Mouse (Mus musculus): ENCODE data around the gene Slc30a1. TPM values are rescaled to one million over a fixed set of nuclear protein-coding genes. Genes with fewer than 3 reads are reported as not detected.

Slc30a1 gene
- polyA plus RNA-seq, 1 experiment from 2014 or later: 2.8 TPM

DNA sequence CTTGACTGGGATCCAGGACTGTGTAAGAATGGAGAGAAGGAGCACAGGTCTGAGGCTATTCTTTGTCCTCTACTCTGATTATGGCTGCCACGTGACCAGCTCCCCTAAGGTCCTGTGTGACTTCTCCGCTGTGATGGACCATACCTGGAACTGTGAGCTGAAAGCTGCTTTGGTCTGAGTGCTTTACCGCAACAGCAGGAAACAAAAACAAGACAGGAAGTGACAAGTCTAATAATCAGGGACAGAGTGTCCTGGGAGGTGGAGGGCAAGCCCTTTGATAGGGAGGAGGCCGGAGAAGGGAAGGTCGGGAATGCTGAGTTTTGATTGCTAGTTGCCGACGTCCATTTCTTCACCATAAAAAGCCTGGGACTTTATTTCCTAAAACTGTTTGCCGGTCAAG lies 22.5 kb downstream of the Slc30a1 start:
- WGBS: 84% methylated on average over 8 of the region's 8 CpGs
- H3K4me3 ChIP-seq: no peak overlapping the region
- peaks cover 12% of the 10 kb centered on the region for H3K27me3 ChIP-seq
- no peak overlapping the region for H3K4me2 ChIP-seq
- ATAC-seq (ENCODE audit: low FRiP score): no peak
- H3K9me3 ChIP-seq: no peaks in the 10 kb centered on the region
- no peak overlapping the region for H3K27ac ChIP-seq
- no peak overlapping the region for H3K9ac ChIP-seq
- H3K36me3 ChIP-seq: no peaks in the 10 kb centered on the region
- peaks cover 6% of the 10 kb centered on the region; the same call in 1 of the 2 replicates for H3K4me1 ChIP-seq (replicated peaks)

DNA sequence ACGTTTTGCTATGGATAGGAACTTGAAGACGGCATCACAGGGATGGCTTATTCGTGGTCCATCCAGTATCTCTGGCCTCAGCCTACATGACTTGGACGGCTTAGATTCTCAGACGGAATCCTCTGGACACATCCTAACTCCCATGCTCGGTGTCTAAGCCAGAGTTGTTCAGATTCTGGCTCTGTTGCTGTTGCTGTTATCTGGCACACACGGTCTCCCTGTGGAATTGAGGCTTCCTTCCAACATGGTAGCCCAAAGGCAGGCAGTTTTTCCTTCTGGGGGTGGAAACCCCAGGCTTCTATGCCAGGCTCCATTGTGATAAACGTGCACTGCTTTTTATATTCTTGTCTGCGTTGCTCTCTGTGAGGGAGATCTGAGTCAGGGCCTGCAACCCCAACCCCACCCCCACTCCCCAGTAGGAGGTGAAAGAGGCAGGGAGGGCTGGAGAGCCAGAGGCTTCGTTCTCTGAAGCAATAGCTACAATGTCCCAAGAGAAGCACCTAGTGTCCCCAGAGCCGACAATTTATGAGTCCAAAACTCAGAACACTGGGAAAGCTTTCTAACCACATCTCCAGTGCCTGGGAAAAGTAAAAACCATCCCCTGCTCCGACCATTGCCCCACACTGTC lies 23.4 kb downstream of the Slc30a1 start:
- H3K36me3 ChIP-seq: no peaks in the 10 kb centered on the region
- H3K9me3 ChIP-seq: no peaks in the 10 kb centered on the region
- 67% methylated on average over 12 of the region's 12 CpGs for WGBS
- H3K4me1 ChIP-seq (replicated peaks): peaks cover 6% of the 10 kb centered on the region; the same call in 1 of the 2 replicates
- H3K4me3 ChIP-seq: no peak overlapping the region
- H3K27me3 ChIP-seq: peaks cover 12% of the 10 kb centered on the region
- H3K27ac ChIP-seq: no peak overlapping the region
- no peak for ATAC-seq (ENCODE audit: low FRiP score)
- H3K9ac ChIP-seq: no peak overlapping the region
- H3K4me2 ChIP-seq: no peak overlapping the region

DNA sequence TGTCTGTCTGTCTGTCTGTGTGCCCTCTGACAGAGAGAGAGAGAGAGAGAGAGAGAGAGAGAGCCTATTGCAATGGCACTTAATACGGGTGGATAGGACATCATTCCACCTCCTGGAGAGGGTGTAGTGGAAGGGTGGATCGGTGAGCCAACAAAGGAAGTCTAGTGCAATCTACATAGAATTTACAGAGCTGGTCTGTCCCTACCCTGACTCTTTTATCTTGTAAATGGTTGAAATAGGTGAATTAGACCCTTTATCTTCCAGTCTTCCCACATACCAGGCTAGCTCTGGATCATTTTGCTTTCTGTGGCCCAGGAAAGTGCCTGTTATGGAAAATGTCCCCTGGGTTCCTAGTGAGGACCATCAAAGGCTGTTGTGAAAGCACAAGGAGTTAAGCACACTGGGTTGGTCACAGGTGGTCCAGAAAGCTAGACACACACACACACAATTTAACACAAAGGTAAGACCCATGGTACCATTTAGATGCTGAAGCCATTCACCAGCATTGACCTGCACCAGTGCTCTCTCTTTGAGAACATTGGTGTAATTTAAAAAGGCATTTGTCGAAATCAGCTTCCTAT lies 24.0 kb downstream of the Slc30a1 start:
- WGBS: 66% methylated on average over 3 of the region's 3 CpGs

DNA sequence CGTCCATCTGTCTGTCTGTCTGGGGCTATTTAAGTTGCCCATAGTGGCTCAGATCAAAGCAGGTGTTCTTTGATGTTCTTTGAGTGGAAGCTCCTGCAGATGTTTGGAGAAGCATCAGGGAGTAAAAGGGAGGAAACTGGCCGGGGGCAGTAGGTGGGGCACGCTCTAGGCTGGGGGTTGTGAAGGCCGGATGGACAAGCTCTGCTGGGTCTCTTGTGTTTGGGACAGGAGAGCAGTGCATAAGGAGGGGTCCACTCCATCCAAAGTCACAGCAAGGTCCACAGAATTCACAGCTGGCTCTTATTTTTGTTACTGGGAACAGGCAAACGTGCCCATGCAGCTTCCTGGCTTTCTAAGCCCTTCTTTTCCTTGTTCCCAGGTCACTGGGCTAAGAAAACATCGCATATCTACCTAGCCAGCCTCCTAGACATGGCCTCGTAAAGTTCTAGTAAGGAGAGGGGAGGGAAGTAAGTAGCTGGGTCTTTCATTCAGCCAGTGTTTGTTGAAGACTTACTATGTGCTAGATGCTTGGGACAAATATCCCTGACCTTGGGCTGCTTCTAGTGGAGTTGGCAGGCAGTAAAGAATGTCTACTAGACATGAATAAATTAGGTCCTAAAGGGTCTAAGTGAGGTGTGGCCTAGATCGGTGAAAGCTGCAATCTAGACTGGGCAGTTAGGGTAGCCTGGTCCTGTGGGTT lies 25.9 kb downstream of the Slc30a1 start:
- H3K27me3 ChIP-seq: peaks cover 12% of the 10 kb centered on the region
- no peak overlapping the region for H3K9ac ChIP-seq
- H3K27ac ChIP-seq: no peak overlapping the region
- H3K9me3 ChIP-seq: no peaks in the 10 kb centered on the region
- peaks cover 6% of the 10 kb centered on the region; the same call in 1 of the 2 replicates for H3K4me1 ChIP-seq (replicated peaks)
- H3K4me3 ChIP-seq: no peak overlapping the region
- ATAC-seq (ENCODE audit: low FRiP score): no peak
- H3K4me2 ChIP-seq: no peak overlapping the region
- WGBS: 75% methylated on average over 8 of the region's 8 CpGs
- no peaks in the 10 kb centered on the region for H3K36me3 ChIP-seq

More for the DNA sequence above, 24.0 kb downstream of the Slc30a1 start:
- peaks cover 6% of the 10 kb centered on the region; the same call in 1 of the 2 replicates for H3K4me1 ChIP-seq (replicated peaks)
- H3K9ac ChIP-seq: no peak overlapping the region
- no peak overlapping the region for H3K27ac ChIP-seq
- H3K36me3 ChIP-seq: no peaks in the 10 kb centered on the region
- H3K4me3 ChIP-seq: no peak overlapping the region
- peaks cover 12% of the 10 kb centered on the region for H3K27me3 ChIP-seq
- H3K9me3 ChIP-seq: no peaks in the 10 kb centered on the region
- no peak overlapping the region for H3K4me2 ChIP-seq
- no peak for ATAC-seq (ENCODE audit: low FRiP score)

DNA sequence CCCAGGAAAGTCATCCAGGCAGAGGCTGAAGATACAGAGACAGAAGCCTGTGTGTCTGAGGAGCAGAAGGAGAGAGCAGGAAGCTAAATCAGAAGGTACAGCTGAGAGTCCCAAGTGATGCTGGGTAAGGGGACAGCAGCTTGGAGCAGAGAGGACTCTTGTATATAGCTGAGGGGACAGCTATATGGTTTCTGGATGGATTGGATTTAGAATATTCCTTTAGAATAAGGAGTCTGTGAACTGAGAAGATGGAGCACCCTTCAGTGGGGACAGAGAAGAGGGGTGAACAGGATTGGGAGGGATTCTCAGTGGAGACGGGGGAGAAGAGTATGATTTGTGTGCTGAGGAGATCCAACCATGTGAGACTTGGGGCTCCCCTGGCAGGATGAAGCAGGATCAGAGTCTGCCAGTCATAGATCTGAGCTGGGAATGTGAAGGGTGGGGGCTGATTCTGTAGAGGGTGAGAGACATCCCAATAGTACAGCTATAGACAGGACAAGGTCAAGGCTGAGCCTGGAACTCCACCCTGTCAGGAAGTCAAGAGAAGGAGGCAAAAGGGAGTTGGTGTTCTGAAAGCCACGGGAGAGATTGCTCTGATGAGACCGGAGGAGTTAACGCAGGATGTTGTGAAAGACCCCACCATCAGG lies 26.5 kb downstream of the Slc30a1 start:
- Histone ChIP-seq H3K4me2 (no peak overlapping the region), H3K4me1 (replicated peaks) (peaks cover 6% of the 10 kb centered on the region; the same call in 1 of the 2 replicates), H3K9ac (no peak overlapping the region), H3K36me3 (no peaks in the 10 kb centered on the region), H3K27me3 (peaks cover 12% of the 10 kb centered on the region), H3K4me3 (no peak overlapping the region), H3K27ac (no peak overlapping the region), H3K9me3 (no peaks in the 10 kb centered on the region)
- 80% methylated on average over 4 of the region's 4 CpGs for WGBS
- ATAC-seq (ENCODE audit: low FRiP score): no peak

DNA sequence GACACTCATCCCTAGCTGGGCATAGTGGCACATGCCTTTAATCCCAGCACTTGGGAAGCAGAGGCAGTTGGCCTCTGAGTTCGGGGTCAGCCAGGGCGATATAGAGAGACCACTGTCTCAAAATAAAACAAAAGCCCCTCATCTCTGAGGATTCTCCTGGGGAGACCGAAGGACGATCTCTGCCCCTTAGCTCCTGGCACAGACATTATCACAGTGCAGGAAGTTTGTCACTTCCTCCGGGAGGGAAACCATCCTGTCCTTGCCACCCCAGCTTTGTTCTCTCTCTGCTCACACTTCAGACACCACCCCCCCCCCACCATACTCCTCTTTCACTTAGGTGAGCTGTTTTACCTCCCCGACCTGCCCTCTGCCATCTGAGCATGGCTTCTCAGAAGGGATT lies 37.1 kb downstream of the Slc30a1 start:
- WGBS: 87% methylated on average over 6 of the region's 6 CpGs
- Histone ChIP-seq H3K4me3 (no peak overlapping the region), H3K4me2 (no peak overlapping the region), H3K9me3 (no peaks in the 10 kb centered on the region), H3K9ac (no peak overlapping the region), H3K27ac (no peak overlapping the region), H3K27me3 (no peaks in the 10 kb centered on the region), H3K4me1 (replicated peaks) (no peaks in the 10 kb centered on the region), H3K36me3 (no peaks in the 10 kb centered on the region)
- no peak for ATAC-seq (ENCODE audit: low FRiP score)

DNA sequence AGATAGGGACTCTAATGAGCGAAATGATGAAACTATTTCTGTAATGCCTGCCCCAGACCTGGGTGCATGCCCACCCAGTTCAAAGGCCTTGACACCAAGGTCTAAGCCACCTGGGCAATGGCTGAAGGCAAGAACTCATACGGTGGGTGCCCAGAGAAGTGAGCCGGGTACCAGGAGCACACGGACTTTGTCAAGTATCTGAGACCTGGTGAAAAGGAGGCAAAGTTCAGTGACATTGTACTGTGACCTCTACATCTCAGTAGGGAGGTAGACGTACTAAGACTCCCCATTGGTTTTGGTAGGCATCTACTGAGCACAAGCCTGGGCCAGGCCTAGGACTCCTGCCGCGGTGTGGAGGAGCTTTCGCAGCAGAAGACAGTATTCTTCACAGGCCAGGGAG lies 38.8 kb downstream of the Slc30a1 start:
- Histone ChIP-seq H3K9me3 (no peaks in the 10 kb centered on the region), H3K27ac (no peak overlapping the region), H3K36me3 (no peaks in the 10 kb centered on the region), H3K4me2 (no peak overlapping the region), H3K4me1 (replicated peaks) (no peaks in the 10 kb centered on the region), H3K4me3 (no peak overlapping the region), H3K27me3 (no peaks in the 10 kb centered on the region), H3K9ac (no peak overlapping the region)
- 94% methylated on average over 8 of the region's 8 CpGs for WGBS
- ATAC-seq (ENCODE audit: low FRiP score): no peak

DNA sequence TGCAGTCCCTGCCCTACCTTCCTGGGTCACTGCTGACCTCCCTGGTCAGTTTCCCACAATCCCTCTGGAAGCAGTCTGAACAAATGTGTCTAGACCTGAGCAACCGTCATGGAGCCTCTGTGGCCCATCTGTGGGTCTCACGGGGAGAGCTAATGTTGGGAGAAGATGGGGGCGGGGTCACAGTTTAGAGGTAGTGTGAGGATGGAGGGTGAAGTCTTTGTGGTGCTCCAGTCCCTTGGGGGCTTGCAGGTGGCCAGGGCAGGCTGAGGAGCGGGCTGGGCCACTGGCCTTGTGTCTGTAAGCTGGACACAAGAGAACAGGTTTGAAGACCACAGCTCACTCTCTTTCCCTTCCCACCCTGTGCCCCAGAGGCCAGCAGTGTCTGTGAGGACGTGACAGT lies 39.2 kb downstream of the Slc30a1 start:
- Histone ChIP-seq H3K27me3 (no peaks in the 10 kb centered on the region), H3K9ac (no peak overlapping the region), H3K9me3 (no peaks in the 10 kb centered on the region), H3K4me2 (no peak overlapping the region), H3K27ac (no peak overlapping the region), H3K36me3 (no peaks in the 10 kb centered on the region), H3K4me1 (replicated peaks) (no peaks in the 10 kb centered on the region), H3K4me3 (no peak overlapping the region)
- 77% methylated on average over 5 of the region's 5 CpGs for WGBS
- no peak for ATAC-seq (ENCODE audit: low FRiP score)

DNA sequence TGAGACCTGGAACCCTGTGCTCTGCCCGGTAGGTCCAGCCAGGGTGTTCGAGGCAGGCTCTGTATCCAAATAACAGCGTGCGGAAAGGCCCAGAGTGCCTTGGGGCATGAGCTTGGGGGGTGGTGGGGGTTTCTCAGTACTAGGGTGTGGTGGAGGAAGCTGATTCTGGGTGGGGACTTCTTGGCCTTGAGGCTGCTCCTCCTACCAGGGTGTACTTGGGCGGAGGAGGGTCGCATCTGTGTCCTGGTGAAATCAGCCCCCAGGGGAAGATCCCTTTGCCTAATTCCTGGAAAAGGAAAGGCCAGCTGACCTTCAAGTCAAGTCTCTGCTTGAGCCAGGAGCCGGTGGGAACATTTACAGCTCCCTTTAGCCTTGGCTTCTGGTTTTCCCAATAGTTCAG lies 39.7 kb downstream of the Slc30a1 start:
- no peak overlapping the region for H3K9ac ChIP-seq

DNA sequence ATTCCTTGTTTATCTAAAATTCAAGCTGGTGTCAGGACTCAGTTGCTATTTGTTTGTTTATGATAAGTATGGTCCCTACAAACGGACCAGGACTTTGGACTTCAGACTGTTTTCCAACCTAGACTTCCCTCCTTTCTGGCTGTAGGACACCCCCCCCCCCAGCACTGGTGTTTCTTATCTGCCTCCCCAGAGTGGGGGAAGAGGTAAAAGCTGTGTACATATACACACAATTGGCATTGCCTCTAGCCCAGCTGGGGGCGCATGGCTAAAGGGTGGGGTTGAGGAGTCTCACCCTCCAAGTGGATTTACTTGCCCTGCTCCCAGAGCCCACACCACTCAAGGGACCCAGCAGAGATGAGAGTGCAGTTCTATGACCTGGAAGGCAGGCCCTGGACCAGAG lies 40.3 kb downstream of the Slc30a1 start:
- H3K27me3 ChIP-seq: no peaks in the 10 kb centered on the region
- no peak overlapping the region for H3K27ac ChIP-seq
- H3K9me3 ChIP-seq: no peaks in the 10 kb centered on the region
- H3K4me1 ChIP-seq (replicated peaks): no peaks in the 10 kb centered on the region
- WGBS: 82% methylated on average over 2 of the region's 2 CpGs
- H3K4me3 ChIP-seq: no peak overlapping the region
- no peaks in the 10 kb centered on the region for H3K36me3 ChIP-seq
- H3K9ac ChIP-seq: no peak overlapping the region
- H3K4me2 ChIP-seq: no peak overlapping the region
- no peak for ATAC-seq (ENCODE audit: low FRiP score)

More for the DNA sequence above, 39.7 kb downstream of the Slc30a1 start:
- H3K4me1 ChIP-seq (replicated peaks): no peaks in the 10 kb centered on the region
- H3K27me3 ChIP-seq: no peaks in the 10 kb centered on the region
- no peaks in the 10 kb centered on the region for H3K9me3 ChIP-seq
- 79% methylated on average over 7 of the region's 7 CpGs for WGBS
- H3K4me3 ChIP-seq: no peak overlapping the region
- no peak overlapping the region for H3K27ac ChIP-seq
- no peak overlapping the region for H3K4me2 ChIP-seq
- ATAC-seq (ENCODE audit: low FRiP score): no peak
- no peaks in the 10 kb centered on the region for H3K36me3 ChIP-seq

DNA sequence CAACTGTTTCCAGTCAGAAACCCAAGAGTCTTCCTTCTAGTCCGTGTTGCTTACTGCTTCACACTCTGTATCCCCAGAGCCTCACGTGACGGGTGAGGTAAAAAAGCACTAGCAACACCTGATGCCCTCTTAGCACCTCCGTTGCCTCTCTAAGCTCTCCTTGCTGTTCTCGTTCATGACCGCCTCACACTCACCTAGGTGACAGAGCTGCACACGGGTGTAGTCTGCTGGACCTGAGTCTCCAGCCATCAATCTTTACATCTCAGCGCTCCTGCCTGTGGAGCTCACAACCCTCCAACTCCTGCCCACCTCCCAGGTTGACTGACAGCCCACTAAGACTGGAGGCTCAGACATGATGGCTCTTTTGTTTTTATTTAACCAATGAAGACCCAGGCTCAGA lies 41.2 kb downstream of the Slc30a1 start:
- Histone ChIP-seq H3K4me3 (no peak overlapping the region), H3K4me1 (replicated peaks) (no peaks in the 10 kb centered on the region), H3K27ac (no peak overlapping the region), H3K9ac (no peak overlapping the region), H3K27me3 (no peaks in the 10 kb centered on the region), H3K36me3 (no peaks in the 10 kb centered on the region), H3K9me3 (no peaks in the 10 kb centered on the region), H3K4me2 (no peak overlapping the region)
- no peak for ATAC-seq (ENCODE audit: low FRiP score)
- WGBS: 74% methylated on average over 8 of the region's 8 CpGs

DNA sequence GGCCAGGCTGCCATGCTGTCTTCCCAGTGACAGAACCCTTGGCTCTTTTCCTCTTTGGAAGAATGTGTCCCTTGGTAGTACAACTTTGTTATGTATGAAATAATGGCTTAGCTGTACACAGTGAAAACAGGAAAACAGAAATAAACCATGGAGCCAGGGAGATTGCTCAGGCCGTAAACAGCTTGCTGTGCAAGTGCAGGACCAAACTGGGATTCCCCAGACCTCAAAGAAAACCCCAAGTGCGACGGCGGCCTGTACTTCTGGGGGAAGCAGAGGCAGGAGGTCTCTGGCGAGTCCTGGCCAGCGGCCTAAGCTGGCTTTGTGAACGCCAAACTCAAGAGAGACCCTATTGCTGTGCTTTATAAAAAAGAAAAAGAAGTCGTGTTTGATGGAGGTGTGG lies 42.0 kb downstream of the Slc30a1 start:
- H3K9me3 ChIP-seq: no peaks in the 10 kb centered on the region
- 78% methylated on average over 8 of the region's 8 CpGs for WGBS
- no peak overlapping the region for H3K4me3 ChIP-seq
- ATAC-seq (ENCODE audit: low FRiP score): no peak
- no peak overlapping the region for H3K27ac ChIP-seq
- no peak overlapping the region for H3K4me2 ChIP-seq
- H3K36me3 ChIP-seq: no peaks in the 10 kb centered on the region
- H3K4me1 ChIP-seq (replicated peaks): no peaks in the 10 kb centered on the region
- no peak overlapping the region for H3K9ac ChIP-seq
- H3K27me3 ChIP-seq: no peaks in the 10 kb centered on the region

Data from hindbrain, embryonic 13.5 days (tissue).